Mouse (Mus musculus): ENCODE results near the gene Acoxl. TPM values are rescaled to one million over a fixed set of nuclear protein-coding genes. Genes with fewer than 3 reads are reported as not detected.
"Not testable (repeated sequence)": the region's sequence is repeated elsewhere in the genome, so short reads cannot be mapped to it uniquely, and the experiment has no call there.

Acoxl gene
- polyA plus RNA-seq, 1 experiment from 2014 or later = 0.29 TPM

DNA sequence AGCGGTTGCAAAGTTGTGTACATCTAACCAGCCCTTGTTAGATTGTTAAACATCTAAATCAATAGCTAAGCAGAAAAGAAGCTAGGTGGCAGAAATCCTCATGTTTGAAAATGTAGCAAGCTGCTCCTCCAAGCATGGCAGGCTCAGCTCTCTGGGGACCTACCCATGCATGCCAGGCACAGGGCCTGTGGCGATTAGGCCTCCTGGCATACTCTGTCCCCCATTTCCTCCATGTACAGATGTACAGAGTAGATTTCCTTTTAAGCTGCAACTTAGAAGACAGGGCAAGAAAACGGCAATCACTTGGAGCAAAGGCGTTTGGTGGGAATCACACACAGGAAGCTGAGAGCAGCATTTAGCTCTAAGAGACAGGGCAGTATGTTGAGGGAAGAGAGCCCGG is 255.5 kb downstream of the Acoxl start:
- 80% methylated on average over 5 of the region's 5 CpGs for WGBS
- Histone ChIP-seq H3K9me3 (ENCODE audit: control insufficient read depth, low read length) (no peaks in the 10 kb centered on the region), H3K27me3 (ENCODE audit: control insufficient read depth, insufficient read depth, low read length) (no peaks in the 10 kb centered on the region), H3K4me3 (ENCODE audit: low read depth, low read length) (no peak overlapping the region), H3K27ac (ENCODE audit: low read depth, low read length) (no peak overlapping the region), H3K4me2 (ENCODE audit: low read depth, low read length) (no peak overlapping the region), H3K36me3 (ENCODE audit: control insufficient read depth, insufficient read depth, low read length) (no peaks in the 10 kb centered on the region), H3K4me1 (ENCODE audit: control insufficient read depth, insufficient read depth, low read length) (0 out of 2 replicates have a peak, but pooled peaks cover 3% of the 10 kb centered on the region), H3K9ac (replicated peaks; ENCODE audit: low read depth, low read length) (no peak overlapping the region)
- ATAC-seq (ENCODE audit: low read depth) = no peak

DNA sequence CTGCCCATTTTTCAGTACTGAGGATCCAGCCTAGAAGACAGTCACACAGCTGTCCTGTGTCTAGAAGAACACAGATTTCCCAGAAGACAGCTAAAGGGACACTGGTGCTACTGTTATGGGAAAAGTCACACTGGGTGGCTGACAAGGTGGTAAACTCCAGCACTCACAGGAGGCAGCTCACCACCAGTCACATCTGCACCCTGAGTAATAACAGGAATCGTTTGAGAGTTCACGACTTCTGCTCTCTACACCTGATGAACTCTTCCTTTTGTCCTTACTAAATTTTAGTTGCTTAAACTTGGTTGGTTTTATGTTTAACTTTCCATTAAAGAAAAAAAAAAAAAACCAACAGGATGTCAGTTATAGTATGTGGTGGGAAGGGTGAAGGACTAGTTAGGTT is 255.9 kb downstream of the Acoxl start:
- H3K4me2 ChIP-seq (ENCODE audit: low read depth, low read length) = no peak overlapping the region
- no peak overlapping the region for H3K4me3 ChIP-seq (ENCODE audit: low read depth, low read length)
- H3K27me3 ChIP-seq (ENCODE audit: control insufficient read depth, insufficient read depth, low read length) = no peaks in the 10 kb centered on the region
- H3K9ac ChIP-seq (replicated peaks; ENCODE audit: low read depth, low read length) = no peak overlapping the region
- ATAC-seq (ENCODE audit: low read depth) = no peak
- no peaks in the 10 kb centered on the region for H3K36me3 ChIP-seq (ENCODE audit: control insufficient read depth, insufficient read depth, low read length)
- H3K27ac ChIP-seq (ENCODE audit: low read depth, low read length) = no peak overlapping the region
- H3K9me3 ChIP-seq (ENCODE audit: control insufficient read depth, low read length) = no peaks in the 10 kb centered on the region
- 81% methylated on average over 2 of the region's 2 CpGs for WGBS
- 0 out of 2 replicates have a peak, but pooled peaks cover 3% of the 10 kb centered on the region for H3K4me1 ChIP-seq (ENCODE audit: control insufficient read depth, insufficient read depth, low read length)

DNA sequence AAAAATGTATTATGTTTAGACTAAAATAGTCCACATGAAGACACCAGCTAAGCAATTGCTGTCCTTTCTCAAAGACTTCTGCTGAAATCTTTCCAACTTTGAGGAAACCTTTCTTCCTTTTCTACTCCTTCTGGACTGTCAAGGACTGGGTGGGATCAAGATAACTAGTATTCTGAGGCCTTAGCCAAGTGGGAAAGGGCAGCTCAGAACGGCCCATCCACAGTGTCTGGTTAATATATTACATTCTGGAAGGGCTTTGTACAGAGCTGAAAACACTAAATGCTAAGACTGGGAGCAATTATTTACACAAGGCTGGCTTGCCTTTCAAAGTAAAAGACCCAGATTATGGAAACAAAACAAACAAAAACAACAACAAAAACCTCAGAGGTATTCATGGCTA is 256.6 kb downstream of the Acoxl start:
- Histone ChIP-seq H3K9ac (replicated peaks; ENCODE audit: low read depth, low read length) (no peak overlapping the region), H3K4me1 (ENCODE audit: control insufficient read depth, insufficient read depth, low read length) (0 out of 2 replicates have a peak, but pooled peaks cover 3% of the 10 kb centered on the region), H3K9me3 (ENCODE audit: control insufficient read depth, low read length) (no peaks in the 10 kb centered on the region), H3K27me3 (ENCODE audit: control insufficient read depth, insufficient read depth, low read length) (no peaks in the 10 kb centered on the region), H3K36me3 (ENCODE audit: control insufficient read depth, insufficient read depth, low read length) (no peaks in the 10 kb centered on the region), H3K27ac (ENCODE audit: low read depth, low read length) (no peak overlapping the region), H3K4me2 (ENCODE audit: low read depth, low read length) (no peak overlapping the region), H3K4me3 (ENCODE audit: low read depth, low read length) (no peak overlapping the region)
- 10% methylated on average over 1 of the region's 1 CpGs for WGBS
- no peak for ATAC-seq (ENCODE audit: low read depth)

DNA sequence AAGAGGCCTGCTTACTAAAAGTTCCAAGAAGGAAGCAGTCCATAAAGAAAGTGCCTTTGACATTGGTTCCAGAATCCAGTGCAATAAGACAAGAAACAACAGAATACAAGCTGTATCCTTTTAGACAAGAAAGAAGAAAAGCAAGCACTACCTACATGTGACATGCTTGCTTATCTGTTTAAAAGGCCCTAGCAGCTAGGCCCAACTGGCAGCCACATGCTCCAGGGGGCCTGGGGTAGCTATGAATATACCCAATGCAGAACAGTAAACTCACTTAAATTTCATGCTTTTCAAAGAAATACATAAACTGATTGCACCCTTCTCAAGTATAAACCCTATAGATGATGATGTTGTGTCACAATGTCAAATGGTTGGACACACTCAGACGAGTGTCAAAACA is 257.4 kb downstream of the Acoxl start:
- 86% methylated on average over 1 of the region's 1 CpGs for WGBS

DNA sequence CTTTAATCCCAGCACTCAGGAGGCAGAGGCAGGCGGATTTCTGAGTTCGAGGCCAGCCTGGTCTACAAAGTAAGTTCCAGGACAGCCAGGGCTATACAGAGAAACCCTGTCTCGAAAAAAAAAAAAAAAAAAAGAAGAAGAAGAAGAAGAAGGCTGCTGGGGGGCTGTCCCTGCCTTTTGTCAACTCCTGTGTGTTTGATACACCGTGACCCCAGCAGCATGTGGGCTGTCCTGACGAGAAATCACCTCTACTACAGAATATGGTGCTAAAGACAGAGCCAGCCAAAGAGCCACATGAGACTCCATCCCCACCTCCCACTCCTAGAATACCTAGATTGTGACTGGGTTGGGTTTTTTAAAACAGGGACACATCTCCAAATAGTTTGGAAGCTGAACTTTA is 259.4 kb downstream of the Acoxl start:
- ATAC-seq (ENCODE audit: low read depth); H3K4me1 ChIP-seq (ENCODE audit: control insufficient read depth, insufficient read depth, low read length); H3K9me3 ChIP-seq (ENCODE audit: control insufficient read depth, low read length); H3K4me2 ChIP-seq (ENCODE audit: low read depth, low read length); H3K9ac ChIP-seq (replicated peaks; ENCODE audit: low read depth, low read length); H3K36me3 ChIP-seq (ENCODE audit: control insufficient read depth, insufficient read depth, low read length); H3K27ac ChIP-seq (ENCODE audit: low read depth, low read length); H3K27me3 ChIP-seq (ENCODE audit: control insufficient read depth, insufficient read depth, low read length); H3K4me3 ChIP-seq (ENCODE audit: low read depth, low read length): not testable (repeated sequence)
- WGBS = 76% methylated on average over 3 of the region's 5 CpGs

More for the DNA sequence above, 257.4 kb downstream of the Acoxl start:
- no peaks in the 10 kb centered on the region for H3K36me3 ChIP-seq (ENCODE audit: control insufficient read depth, insufficient read depth, low read length)
- no peak overlapping the region for H3K4me3 ChIP-seq (ENCODE audit: low read depth, low read length)
- no peak overlapping the region for H3K27ac ChIP-seq (ENCODE audit: low read depth, low read length)
- no peak overlapping the region for H3K4me2 ChIP-seq (ENCODE audit: low read depth, low read length)
- 0 out of 2 replicates have a peak, but pooled peaks cover 3% of the 10 kb centered on the region for H3K4me1 ChIP-seq (ENCODE audit: control insufficient read depth, insufficient read depth, low read length)
- H3K9me3 ChIP-seq (ENCODE audit: control insufficient read depth, low read length) = no peaks in the 10 kb centered on the region
- H3K27me3 ChIP-seq (ENCODE audit: control insufficient read depth, insufficient read depth, low read length) = no peaks in the 10 kb centered on the region
- ATAC-seq (ENCODE audit: low read depth) = no peak
- no peak overlapping the region for H3K9ac ChIP-seq (replicated peaks; ENCODE audit: low read depth, low read length)

DNA sequence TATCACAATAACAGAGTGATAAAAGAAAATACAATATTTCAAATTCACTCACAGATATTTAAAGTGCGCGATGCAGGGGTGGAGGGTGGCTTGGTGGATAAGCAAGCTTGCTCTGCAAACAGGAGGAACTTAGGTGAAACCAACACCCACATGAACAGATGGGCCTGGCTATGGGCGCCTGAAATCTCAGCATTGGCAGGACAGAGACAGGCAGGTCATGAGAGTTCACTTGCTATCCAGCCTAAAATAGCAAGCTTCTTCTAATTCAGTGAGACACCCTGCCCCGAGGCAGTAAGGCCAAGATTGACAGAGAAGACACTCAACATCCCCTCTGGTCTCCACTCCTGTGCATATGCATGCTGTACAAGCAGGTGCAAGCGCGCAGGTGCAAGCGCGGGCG is 263.4 kb downstream of the Acoxl start:
- 89% methylated on average over 9 of the region's 9 CpGs for WGBS

DNA sequence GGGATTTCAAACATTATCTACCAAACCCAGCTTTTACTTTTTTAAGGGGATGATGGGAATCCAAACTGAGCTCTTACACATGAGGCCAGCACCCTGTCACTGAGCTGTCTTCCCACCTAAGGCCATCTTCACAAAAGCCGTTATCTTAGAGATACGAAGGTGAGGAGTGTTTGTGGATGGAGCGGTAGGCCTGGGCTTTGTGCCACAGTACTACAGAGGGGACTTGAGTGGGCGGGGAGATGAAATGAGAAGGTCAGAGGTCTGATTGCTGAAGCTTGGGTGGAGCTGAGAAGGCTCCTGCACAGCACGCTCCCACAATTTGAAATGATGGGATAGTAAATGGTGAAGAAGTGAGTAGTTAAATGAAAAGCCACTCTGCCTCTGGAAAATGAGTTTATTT is 266.1 kb downstream of the Acoxl start:
- Histone ChIP-seq H3K9me3 (ENCODE audit: control insufficient read depth, low read length) (no peaks in the 10 kb centered on the region), H3K4me3 (ENCODE audit: low read depth, low read length) (no peak overlapping the region), H3K27me3 (ENCODE audit: control insufficient read depth, insufficient read depth, low read length) (no peaks in the 10 kb centered on the region), H3K9ac (replicated peaks; ENCODE audit: low read depth, low read length) (no peak overlapping the region), H3K27ac (ENCODE audit: low read depth, low read length) (no peak overlapping the region), H3K36me3 (ENCODE audit: control insufficient read depth, insufficient read depth, low read length) (no peaks in the 10 kb centered on the region), H3K4me1 (ENCODE audit: control insufficient read depth, insufficient read depth, low read length) (no peaks in the 10 kb centered on the region), H3K4me2 (ENCODE audit: low read depth, low read length) (no peak overlapping the region)
- ATAC-seq (ENCODE audit: low read depth) = no peak
- WGBS = 84% methylated on average over 5 of the region's 5 CpGs

More for the DNA sequence above, 263.4 kb downstream of the Acoxl start:
- 0 out of 2 replicates have a peak, but pooled peaks cover 3% of the 10 kb centered on the region for H3K4me1 ChIP-seq (ENCODE audit: control insufficient read depth, insufficient read depth, low read length)
- no peaks in the 10 kb centered on the region for H3K27me3 ChIP-seq (ENCODE audit: control insufficient read depth, insufficient read depth, low read length)
- H3K4me3 ChIP-seq (ENCODE audit: low read depth, low read length) = no peak overlapping the region
- no peaks in the 10 kb centered on the region for H3K36me3 ChIP-seq (ENCODE audit: control insufficient read depth, insufficient read depth, low read length)
- no peak overlapping the region for H3K4me2 ChIP-seq (ENCODE audit: low read depth, low read length)
- no peak for ATAC-seq (ENCODE audit: low read depth)
- H3K27ac ChIP-seq (ENCODE audit: low read depth, low read length) = no peak overlapping the region
- no peak overlapping the region for H3K9ac ChIP-seq (replicated peaks; ENCODE audit: low read depth, low read length)
- no peaks in the 10 kb centered on the region for H3K9me3 ChIP-seq (ENCODE audit: control insufficient read depth, low read length)

DNA sequence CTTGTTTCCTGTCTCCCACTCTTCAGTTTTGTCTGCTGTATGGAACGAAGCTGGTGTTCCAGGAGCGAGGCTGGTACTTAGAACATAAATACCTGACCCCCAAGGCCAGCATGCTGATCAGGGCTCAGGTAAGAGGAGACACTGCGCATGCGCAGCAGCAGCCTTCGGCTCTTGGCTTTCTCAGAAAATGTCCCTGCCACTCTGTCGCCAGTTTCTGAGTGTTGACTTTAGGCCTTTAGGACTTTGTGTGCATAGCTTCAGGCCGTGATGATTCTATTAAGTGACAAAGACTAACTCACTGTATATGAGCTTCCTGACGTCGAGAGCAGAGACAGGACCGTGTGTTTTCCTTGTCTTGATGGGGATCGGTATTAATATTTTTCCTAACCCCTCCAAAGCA is 267.0 kb downstream of the Acoxl start:
- Histone ChIP-seq H3K4me2 (ENCODE audit: low read depth, low read length) (no peak overlapping the region), H3K9me3 (ENCODE audit: control insufficient read depth, low read length) (no peaks in the 10 kb centered on the region), H3K9ac (replicated peaks; ENCODE audit: low read depth, low read length) (no peak overlapping the region), H3K4me3 (ENCODE audit: low read depth, low read length) (no peak overlapping the region), H3K27me3 (ENCODE audit: control insufficient read depth, insufficient read depth, low read length) (no peaks in the 10 kb centered on the region), H3K27ac (ENCODE audit: low read depth, low read length) (no peak overlapping the region), H3K4me1 (ENCODE audit: control insufficient read depth, insufficient read depth, low read length) (no peaks in the 10 kb centered on the region), H3K36me3 (ENCODE audit: control insufficient read depth, insufficient read depth, low read length) (no peaks in the 10 kb centered on the region)
- WGBS = 81% methylated on average over 11 of the region's 11 CpGs
- no peak for ATAC-seq (ENCODE audit: low read depth)

DNA sequence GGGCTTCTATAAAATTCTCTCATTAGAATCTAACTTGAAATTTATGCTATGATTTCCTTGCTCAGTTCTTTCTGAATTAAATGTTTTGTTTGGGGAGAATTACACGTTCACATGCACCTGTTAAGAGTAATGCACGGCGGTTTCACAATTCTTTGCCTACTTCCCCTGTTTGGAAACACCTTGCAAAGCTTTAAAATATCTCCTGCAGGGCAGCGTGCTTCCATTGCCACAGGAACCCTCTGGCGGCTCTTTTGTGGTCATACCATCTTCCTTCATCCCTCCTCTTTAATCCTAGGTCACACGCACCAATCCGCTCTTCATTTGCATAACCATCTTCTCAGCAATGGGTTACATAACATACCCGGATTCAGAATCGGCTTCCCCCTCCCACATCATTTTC is 272.9 kb downstream of the Acoxl start:
- Histone ChIP-seq H3K27ac (ENCODE audit: low read depth, low read length) (no peak overlapping the region), H3K9ac (replicated peaks; ENCODE audit: low read depth, low read length) (no peak overlapping the region), H3K27me3 (ENCODE audit: control insufficient read depth, insufficient read depth, low read length) (no peaks in the 10 kb centered on the region), H3K4me2 (ENCODE audit: low read depth, low read length) (no peak overlapping the region), H3K4me3 (ENCODE audit: low read depth, low read length) (no peak overlapping the region), H3K9me3 (ENCODE audit: control insufficient read depth, low read length) (no peaks in the 10 kb centered on the region), H3K4me1 (ENCODE audit: control insufficient read depth, insufficient read depth, low read length) (no peaks in the 10 kb centered on the region), H3K36me3 (ENCODE audit: control insufficient read depth, insufficient read depth, low read length) (no peaks in the 10 kb centered on the region)
- 72% methylated on average over 9 of the region's 9 CpGs for WGBS
- ATAC-seq (ENCODE audit: low read depth) = no peak

DNA sequence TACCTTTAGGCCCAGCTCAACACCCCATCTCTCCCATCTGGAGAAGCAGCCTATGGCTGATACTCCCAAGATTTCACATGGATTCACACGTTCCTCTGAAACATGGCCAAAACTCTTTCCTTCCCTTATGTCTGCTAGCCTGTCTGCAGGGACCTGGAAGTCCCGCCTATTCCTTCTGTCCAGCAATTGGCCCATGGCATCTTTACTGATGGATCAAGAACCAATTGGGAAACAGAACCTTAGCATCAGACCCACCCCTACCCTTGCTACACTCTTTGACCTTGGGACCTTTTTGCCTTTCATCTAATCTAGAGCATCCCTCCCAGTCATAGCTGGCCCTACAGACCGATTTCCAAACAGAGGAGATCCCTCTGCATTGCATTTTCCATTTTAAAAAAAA is 275.9 kb downstream of the Acoxl start:
- H3K36me3 ChIP-seq (ENCODE audit: control insufficient read depth, insufficient read depth, low read length) = no peaks in the 10 kb centered on the region
- ATAC-seq (ENCODE audit: low read depth) = no peak
- no peak overlapping the region for H3K4me3 ChIP-seq (ENCODE audit: low read depth, low read length)
- 74% methylated on average over 3 of the region's 3 CpGs for WGBS
- no peaks in the 10 kb centered on the region for H3K4me1 ChIP-seq (ENCODE audit: control insufficient read depth, insufficient read depth, low read length)
- no peak overlapping the region for H3K9ac ChIP-seq (replicated peaks; ENCODE audit: low read depth, low read length)
- H3K9me3 ChIP-seq (ENCODE audit: control insufficient read depth, low read length) = no peaks in the 10 kb centered on the region
- no peak overlapping the region for H3K27ac ChIP-seq (ENCODE audit: low read depth, low read length)
- no peak overlapping the region for H3K4me2 ChIP-seq (ENCODE audit: low read depth, low read length)
- no peaks in the 10 kb centered on the region for H3K27me3 ChIP-seq (ENCODE audit: control insufficient read depth, insufficient read depth, low read length)
